Mouse (Mus musculus) liver, adult 2 months (tissue): ENCODE measurements around the gene Amigo3. TPM values are rescaled to one million over a fixed set of nuclear protein-coding genes. Genes with fewer than 3 reads are reported as not detected.

ENCODE experiments used
- DNase-seq: peaks from one replicate; pipeline ENCODE4 v3.0.0-alpha.2; 2011; ENCODE audit warnings: low read depth, low spot score; ENCODE audit errors: extremely low read depth
- H3K27ac ChIP-seq: fragments of 200-500 bp; replicated peaks from 2 replicates; pipeline ENCODE4 v1.5.1; 2012; ENCODE audit warnings: low read depth, mild to moderate bottlenecking, control low read depth, inconsistent platforms, low read length; ENCODE audit not compliant: insufficient read depth
- H3K27me3 ChIP-seq: fragments of 200-500 bp; 2 replicates; pipeline ENCODE4 v1.6.1; 2012; ENCODE audit warnings: mild to moderate bottlenecking, moderate library complexity, low read length, inconsistent platforms; ENCODE audit not compliant: control insufficient read depth, insufficient read depth
- H3K36me3 ChIP-seq: fragments of 200-500 bp; 2 replicates; pipeline ENCODE4 v1.6.1; 2012; ENCODE audit warnings: low read length, inconsistent platforms; ENCODE audit not compliant: control insufficient read depth, insufficient read depth
- H3K4me1 ChIP-seq: fragments of 200-500 bp; 2 replicates; pipeline ENCODE4 v1.6.1; 2011; ENCODE audit warnings: low read length; ENCODE audit not compliant: control insufficient read depth, insufficient read depth
- H3K4me3 ChIP-seq: fragments of 200-500 bp; 2 replicates; pipeline ENCODE4 v1.5.1; 2011; ENCODE audit warnings: low read depth, mild to moderate bottlenecking, control low read depth, low read length, moderate library complexity; ENCODE audit not compliant: insufficient read depth
- H3K79me2 ChIP-seq: fragments of 200-500 bp; 2 replicates; pipeline ENCODE4 v1.6.1; 2012; ENCODE audit warnings: inconsistent platforms, mild to moderate bottlenecking, low read length, moderate library complexity; ENCODE audit not compliant: control insufficient read depth, insufficient read depth
- H3K9ac ChIP-seq: fragments of 200-500 bp; 2 replicates; pipeline ENCODE4 v1.6.1; 2012; ENCODE audit warnings: low read depth, mild to moderate bottlenecking, control low read depth, inconsistent platforms, low read length
- CTCF ChIP-seq: fragments of 200-500 bp; IDR thresholded peaks from 2 replicates; pipeline ENCODE4 v1.5.1; 2011; ENCODE audit warnings: low read depth, low read length, control low read depth
- POLR2A ChIP-seq: fragments of 200-500 bp; IDR thresholded peaks from 2 replicates; pipeline ENCODE4 v1.6.1; 2011; ENCODE audit warnings: low read length, control low read depth; ENCODE audit not compliant: insufficient read depth; ENCODE audit errors: extremely low read depth
- WGBS: fragments of 180-500 bp; shearing (Covaris S2); methylation state at CpG from one replicate; pipeline ENCODE4 v1.1.7; 2018; 5-methylcytosine and 5-hydroxymethylcytosine counted together
- polyA plus RNA-seq: library from polyadenylated mRNA; depleted of rRNA; stranded (reverse); fragments of >200 nt; gene quantifications from 2 replicates; pipeline ENCODE4 v1.2.3, GENCODE M21; 2012; rRNA removed
- total RNA-seq: library from RNA; depleted of rRNA; stranded (reverse); fragments of >200 nt; gene quantifications from 2 replicates; pipeline ENCODE4 v1.2.3, GENCODE M21; 2014; rRNA removed

The Amigo3 gene
- total and polyA plus RNA-seq, 2 experiments = 0.37 to 2.8 TPM

- DNase-seq = no peak
- no peaks in the 10 kb centered on the region for H3K4me1 ChIP-seq
Observed at GRCm38 (mm10) chr9:108104766-108105548, 52.0 kb downstream of the Amigo3 start.

More at GRCm38 (mm10) chr9:108104766-108105548, 52.0 kb downstream of the Amigo3 start:
- TF ChIP-seq POLR2A (no peak), CTCF (no peak)
- WGBS = 79% methylated on average over 31 of the region's 31 CpGs
- Histone ChIP-seq H3K79me2 (no peaks in the 10 kb centered on the region), H3K9ac (no peak overlapping the region), H3K27ac (no peak overlapping the region), H3K27me3 (no peaks in the 10 kb centered on the region; the same call in 1 of the 2 replicates), H3K4me3 (no peak overlapping the region), H3K36me3 (no peaks in the 10 kb centered on the region)

Other genes with a start within 250 kb of the Amigo3 start
- 31.8 and 34.4 TPM in 2 replicates for gene Rbm6, start 179.9 kb upstream of the Amigo3 start, total RNA-seq
- 8.3 and 9.9 TPM in 2 replicates for gene Rbm6, start 179.9 kb upstream of the Amigo3 start, polyA plus RNA-seq
- gene Mon1a, start 165.0 kb upstream of the Amigo3 start, total RNA-seq = 9.2 and 12.4 TPM in 2 replicates
- gene Mon1a, start 165.0 kb upstream of the Amigo3 start, polyA plus RNA-seq = 29.2 and 29.6 TPM in 2 replicates
- gene Mst1r, start 146.3 kb upstream of the Amigo3 start, total RNA-seq = 0.18 and 0.27 TPM in 2 replicates
- 0.70 and 1.2 TPM in 2 replicates for gene Mst1r, start 146.3 kb upstream of the Amigo3 start, polyA plus RNA-seq
- gene Actl11, start 124.7 kb upstream of the Amigo3 start, total RNA-seq = not detected in 2 replicates
- gene Actl11, start 124.7 kb upstream of the Amigo3 start, polyA plus RNA-seq = not detected in 2 replicates
- 0.07 TPM in 1 of 2 replicates, not detected in the other for gene Camkv, start 117.5 kb upstream of the Amigo3 start, total RNA-seq
- not detected in 2 replicates for gene Camkv, start 117.5 kb upstream of the Amigo3 start, polyA plus RNA-seq
- 0.18 and 0.40 TPM in 2 replicates for gene Traip, start 103.0 kb upstream of the Amigo3 start, total RNA-seq
- 0.12 and 0.21 TPM in 2 replicates for gene Traip, start 103.0 kb upstream of the Amigo3 start, polyA plus RNA-seq
- 16.4 and 22.0 TPM in 2 replicates for gene Uba7, start 77.7 kb upstream of the Amigo3 start, total RNA-seq
- gene Uba7, start 77.7 kb upstream of the Amigo3 start, polyA plus RNA-seq = 19.3 and 30.6 TPM in 2 replicates
- gene Gm20661, start 70.1 kb upstream of the Amigo3 start, total RNA-seq = not detected in 2 replicates
- gene Gm20661, start 70.1 kb upstream of the Amigo3 start, polyA plus RNA-seq = 0.10 TPM in 1 of 2 replicates, not detected in the other
- 0.87 and 1.3 TPM in 2 replicates for gene Inka1, start 67.3 kb upstream of the Amigo3 start, total RNA-seq
- 1.1 and 1.7 TPM in 2 replicates for gene Inka1, start 67.3 kb upstream of the Amigo3 start, polyA plus RNA-seq
- gene Cdhr4, start 60.7 kb upstream of the Amigo3 start, total RNA-seq = not detected in 2 replicates
- gene Cdhr4, start 60.7 kb upstream of the Amigo3 start, polyA plus RNA-seq = 0.19 and 0.44 TPM in 2 replicates
- gene Gm20662, start 56.8 kb upstream of the Amigo3 start, total RNA-seq = 1.7 TPM in 1 of 2 replicates, not detected in the other
- 0.44 and 0.76 TPM in 2 replicates for gene Gm20662, start 56.8 kb upstream of the Amigo3 start, polyA plus RNA-seq
- gene Ip6k1, start 50.7 kb upstream of the Amigo3 start, total RNA-seq = 40.1 and 47.7 TPM in 2 replicates
- 45.7 and 46.3 TPM in 2 replicates for gene Ip6k1, start 50.7 kb upstream of the Amigo3 start, polyA plus RNA-seq
- gene Gmppb, start 3.9 kb upstream of the Amigo3 start, total RNA-seq = 14.0 and 54.7 TPM in 2 replicates
- gene Gmppb, start 3.9 kb upstream of the Amigo3 start, polyA plus RNA-seq = 16.5 and 21.4 TPM in 2 replicates
- gene Mst1, start 27.3 kb downstream of the Amigo3 start, total RNA-seq = 143 and 177 TPM in 2 replicates
- gene Mst1, start 27.3 kb downstream of the Amigo3 start, polyA plus RNA-seq = 203 and 264 TPM in 2 replicates
- gene Rnf123, start 30.2 kb downstream of the Amigo3 start, total RNA-seq = 19.6 and 29.6 TPM in 2 replicates
- 79.8 and 97.5 TPM in 2 replicates for gene Rnf123, start 30.2 kb downstream of the Amigo3 start, polyA plus RNA-seq
- 53.3 and 54.3 TPM in 2 replicates for gene Apeh, start 41.4 kb downstream of the Amigo3 start, total RNA-seq
- 89.0 and 116 TPM in 2 replicates for gene Apeh, start 41.4 kb downstream of the Amigo3 start, polyA plus RNA-seq
- gene Bsn, start 137.2 kb downstream of the Amigo3 start, total RNA-seq = under 0.01 TPM in 2 replicates
- under 0.01 TPM in 1 of 2 replicates, not detected in the other for gene Bsn, start 137.2 kb downstream of the Amigo3 start, polyA plus RNA-seq
- 20.7 and 28.8 TPM in 2 replicates for gene Dag1, start 210.8 kb downstream of the Amigo3 start, total RNA-seq
- 24.9 and 29.9 TPM in 2 replicates for gene Dag1, start 210.8 kb downstream of the Amigo3 start, polyA plus RNA-seq
- 5.8 and 9.0 TPM in 2 replicates for gene Nicn1, start 237.3 kb downstream of the Amigo3 start, total RNA-seq
- 15.9 and 21.2 TPM in 2 replicates for gene Nicn1, start 237.3 kb downstream of the Amigo3 start, polyA plus RNA-seq
- 65.5 and 66.6 TPM in 2 replicates for gene Amt, start 243.7 kb downstream of the Amigo3 start, total RNA-seq
- 45.8 and 54.5 TPM in 2 replicates for gene Amt, start 243.7 kb downstream of the Amigo3 start, polyA plus RNA-seq